Mouse (Mus musculus): Measurements from ENCODE around the gene 1700017B05Rik. TPM values are rescaled to one million over a fixed set of nuclear protein-coding genes. Genes with fewer than 3 reads are reported as not detected.

The 1700017B05Rik gene
- total and polyA plus RNA-seq, 2 experiments from 2014 or later, result 5.2 to 14.7 TPM

GRCm38 (mm10) chr9:57272902-57273804 lies 10.7 kb upstream of the 1700017B05Rik start:
- Histone ChIP-seq H3K27ac (no peak overlapping the region), H3K9ac (replicated peaks; ENCODE audit: low read length) (no peak overlapping the region), H3K36me3 (ENCODE audit: insufficient read depth, low read length) (no peaks in the 10 kb centered on the region), H3K27me3 (ENCODE audit: insufficient read depth, low read length) (no peaks in the 10 kb centered on the region), H3K9me3 (ENCODE audit: low read length) (no peaks in the 10 kb centered on the region), H3K4me1 (ENCODE audit: insufficient read depth, low read length) (no peaks in the 10 kb centered on the region), H3K4me2 (ENCODE audit: low read depth, low read length) (no peak overlapping the region), H3K4me3 (ENCODE audit: low read length) (no peak overlapping the region)
- no peak for DNase-seq (ENCODE audit: low spot score)
- ATAC-seq, result no peak
- TF ChIP-seq CTCF (IDR thresholded peaks at IDR 0.05; ENCODE audit: low read depth), result no peak
- WGBS, result 63% methylated on average over 8 of the region's 8 CpGs

DNA sequence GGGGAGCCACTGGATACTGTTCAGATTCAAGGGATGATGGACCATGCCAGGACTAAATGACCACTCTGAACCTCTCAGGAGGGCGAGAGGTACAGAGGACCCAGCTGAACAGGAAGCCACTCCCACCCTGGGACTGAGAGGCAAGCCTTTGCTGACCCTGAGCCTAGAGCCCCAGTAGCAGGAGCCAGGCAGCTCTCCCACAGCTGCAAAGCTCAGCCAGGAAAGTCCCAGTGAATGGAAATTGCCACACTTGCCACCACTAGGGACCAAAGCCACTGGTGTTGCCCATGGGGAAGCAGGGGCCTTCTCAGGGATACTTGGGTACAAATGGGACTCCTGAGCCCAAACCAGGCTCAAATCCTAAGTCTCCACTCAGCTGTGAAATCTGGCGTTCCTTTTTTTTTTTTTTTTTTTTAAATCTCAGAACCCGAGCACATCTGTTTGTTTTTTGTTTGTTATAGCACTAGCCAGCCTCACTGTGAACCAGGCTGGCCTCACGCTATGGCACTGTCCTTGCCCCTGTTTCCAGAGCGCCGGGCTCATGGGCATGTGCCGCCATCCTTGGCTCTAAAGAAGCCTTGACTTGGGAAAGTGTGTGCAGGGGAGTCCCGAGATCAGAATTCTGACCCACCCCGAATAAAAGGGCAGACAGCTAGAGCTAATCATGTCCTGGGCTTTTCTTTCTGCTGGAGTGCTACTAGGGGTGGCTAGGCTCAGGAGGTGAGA lies 9.6 kb upstream of the 1700017B05Rik start:
- Histone ChIP-seq H3K4me1 (ENCODE audit: insufficient read depth, low read length) (peaks cover 5% of the 10 kb centered on the region; the same call in 1 of the 2 replicates), H3K9ac (replicated peaks; ENCODE audit: low read length) (no peak overlapping the region), H3K27ac (no peak overlapping the region), H3K27me3 (ENCODE audit: insufficient read depth, low read length) (no peaks in the 10 kb centered on the region), H3K9me3 (ENCODE audit: low read length) (no peaks in the 10 kb centered on the region), H3K4me3 (ENCODE audit: low read length) (no peak overlapping the region), H3K36me3 (ENCODE audit: insufficient read depth, low read length) (no peaks in the 10 kb centered on the region), H3K4me2 (ENCODE audit: low read depth, low read length) (no peak overlapping the region)
- DNase-seq (ENCODE audit: low spot score), result no peak
- 59% methylated on average over 9 of the region's 9 CpGs for WGBS
- ATAC-seq, result no peak
- TF ChIP-seq CTCF (IDR thresholded peaks at IDR 0.05; ENCODE audit: low read depth), result no peak

DNA sequence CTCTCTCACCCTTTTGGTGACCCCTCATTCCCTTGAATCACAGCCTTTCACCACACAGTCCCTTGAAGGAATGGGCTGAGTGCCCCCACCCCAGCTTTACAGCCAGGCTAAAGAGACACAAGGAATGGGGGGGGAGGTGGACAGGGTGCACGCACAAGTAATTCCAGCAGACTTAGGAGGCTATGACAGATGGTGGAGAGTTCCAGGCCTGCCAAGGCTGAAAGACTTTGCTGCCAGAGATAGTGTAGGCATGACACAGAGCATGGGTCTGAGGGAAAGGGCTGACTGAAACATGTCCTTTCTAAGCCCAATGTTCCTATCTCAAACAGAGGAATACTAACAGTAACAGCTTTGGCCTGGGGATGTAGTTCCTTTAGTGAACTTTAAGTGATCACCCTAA lies 8.7 kb upstream of the 1700017B05Rik start:
- H3K4me3 ChIP-seq (ENCODE audit: low read length), result no peak overlapping the region
- WGBS, result 42% methylated on average over 1 of the region's 1 CpGs
- H3K4me1 ChIP-seq (ENCODE audit: insufficient read depth, low read length), result peaks cover 5% of the 10 kb centered on the region; the same call in 1 of the 2 replicates
- no peak overlapping the region for H3K4me2 ChIP-seq (ENCODE audit: low read depth, low read length)
- DNase-seq (ENCODE audit: low spot score) (no peak), ATAC-seq (no peak)
- no peaks in the 10 kb centered on the region for H3K27me3 ChIP-seq (ENCODE audit: insufficient read depth, low read length)
- H3K9ac ChIP-seq (replicated peaks; ENCODE audit: low read length), result no peak overlapping the region
- no peaks in the 10 kb centered on the region for H3K9me3 ChIP-seq (ENCODE audit: low read length)
- no peak overlapping the region for H3K27ac ChIP-seq
- TF ChIP-seq CTCF (IDR thresholded peaks at IDR 0.05; ENCODE audit: low read depth), result no peak
- H3K36me3 ChIP-seq (ENCODE audit: insufficient read depth, low read length), result no peaks in the 10 kb centered on the region

DNA sequence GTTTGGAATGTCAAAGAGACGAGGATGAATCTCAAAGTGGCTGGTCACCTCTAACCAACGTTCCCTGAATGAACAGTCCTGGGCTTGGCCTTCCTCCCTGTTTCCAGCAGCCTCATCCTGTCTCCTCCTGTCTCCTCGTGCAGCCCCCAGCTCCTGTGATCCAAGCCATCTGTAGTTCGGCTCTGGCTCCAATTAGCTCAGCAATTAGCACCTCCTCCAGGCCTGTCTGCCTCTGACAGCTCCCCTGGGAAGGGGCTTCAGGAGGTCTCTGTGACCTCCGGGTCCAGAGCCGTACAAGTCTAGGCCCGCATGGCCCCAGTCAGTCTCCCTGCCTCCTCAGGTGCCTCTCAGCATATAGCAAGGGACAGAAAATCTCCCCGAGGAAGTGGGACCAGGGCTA lies 8.0 kb upstream of the 1700017B05Rik start:
- no peaks in the 10 kb centered on the region for H3K36me3 ChIP-seq (ENCODE audit: insufficient read depth, low read length)
- H3K9ac ChIP-seq (replicated peaks; ENCODE audit: low read length), result no peak overlapping the region
- H3K27ac ChIP-seq, result no peak overlapping the region

GRCm38 (mm10) chr9:57269384-57269783 lies 7.0 kb upstream of the 1700017B05Rik start:
- Histone ChIP-seq H3K27me3 (ENCODE audit: insufficient read depth, low read length) (no peaks in the 10 kb centered on the region), H3K4me2 (ENCODE audit: low read depth, low read length) (no peak overlapping the region), H3K9ac (replicated peaks; ENCODE audit: low read length) (no peak overlapping the region), H3K9me3 (ENCODE audit: low read length) (no peaks in the 10 kb centered on the region), H3K4me1 (ENCODE audit: insufficient read depth, low read length) (peaks cover 5% of the 10 kb centered on the region; the same call in 1 of the 2 replicates), H3K4me3 (ENCODE audit: low read length) (no peak overlapping the region), H3K36me3 (ENCODE audit: insufficient read depth, low read length) (no peaks in the 10 kb centered on the region), H3K27ac (no peak overlapping the region)
- 74% methylated on average over 1 of the region's 1 CpGs for WGBS
- TF ChIP-seq CTCF (IDR thresholded peaks at IDR 0.05; ENCODE audit: low read depth), result no peak
- ATAC-seq, result peak; percentile 27; the same call in 1 of the 2 replicates
- no peak for DNase-seq (ENCODE audit: low spot score)

More for the DNA sequence above, 8.0 kb upstream of the 1700017B05Rik start:
- TF ChIP-seq CTCF (IDR thresholded peaks at IDR 0.05; ENCODE audit: low read depth), result no peak
- Histone ChIP-seq H3K4me1 (ENCODE audit: insufficient read depth, low read length) (peaks cover 5% of the 10 kb centered on the region; the same call in 1 of the 2 replicates), H3K27me3 (ENCODE audit: insufficient read depth, low read length) (no peaks in the 10 kb centered on the region), H3K4me2 (ENCODE audit: low read depth, low read length) (no peak overlapping the region), H3K4me3 (ENCODE audit: low read length) (no peak overlapping the region), H3K9me3 (ENCODE audit: low read length) (no peaks in the 10 kb centered on the region)
- no peak for ATAC-seq
- WGBS, result 30% methylated on average over 8 of the region's 8 CpGs
- DNase-seq (ENCODE audit: low spot score), result no peak

- Histone ChIP-seq H3K4me3 (ENCODE audit: low read length) (no peak overlapping the region), H3K27me3 (ENCODE audit: insufficient read depth, low read length) (no peaks in the 10 kb centered on the region), H3K4me1 (ENCODE audit: insufficient read depth, low read length) (peaks cover 5% of the 10 kb centered on the region; the same call in 1 of the 2 replicates), H3K36me3 (ENCODE audit: insufficient read depth, low read length) (no peaks in the 10 kb centered on the region), H3K4me2 (ENCODE audit: low read depth, low read length) (no peak overlapping the region), H3K27ac (no peak overlapping the region), H3K9me3 (ENCODE audit: low read length) (no peaks in the 10 kb centered on the region), H3K9ac (replicated peaks; ENCODE audit: low read length) (no peak overlapping the region)
- 10% methylated on average over 3 of the region's 3 CpGs for WGBS
- no peak for ATAC-seq
- TF ChIP-seq CTCF (IDR thresholded peaks at IDR 0.05; ENCODE audit: low read depth), result 0 out of 2 replicates have a peak, but pooled peaks have one; percentile 8
- DNase-seq (ENCODE audit: low spot score), result peak; percentile 40
Measured at GRCm38 (mm10) chr9:57268575-57268974, 6.2 kb upstream of the 1700017B05Rik start.

Measured in hindbrain, postnatal 0 days (tissue).